Mouse (Mus musculus) ES-E14 (cell line): ENCODE results near the gene Gldc.

Experiments
- CHD2 ChIP-seq: IDR thresholded peaks from 2 replicates; pipeline ENCODE4 v1.6.1; 2014; ENCODE audit warnings: mild to moderate bottlenecking, low read depth, low read length, inconsistent platforms
- HCFC1 ChIP-seq: IDR thresholded peaks from 2 replicates; pipeline ENCODE4 v1.6.1; 2012; ENCODE audit warnings: low read length, inconsistent platforms, borderline replicate concordance; ENCODE audit not compliant: insufficient read depth
- MAFK ChIP-seq: IDR thresholded peaks from 2 replicates; pipeline ENCODE4 v1.6.1; 2014; ENCODE audit warnings: mild to moderate bottlenecking, low read depth, low read length, inconsistent platforms; ENCODE audit not compliant: insufficient read depth
- ZC3H11A ChIP-seq: IDR thresholded peaks from 2 replicates; pipeline ENCODE4 v1.6.1; 2012; ENCODE audit warnings: low read depth, mild to moderate bottlenecking, inconsistent platforms, low read length, borderline replicate concordance
- ZNF384 ChIP-seq: IDR thresholded peaks from 2 replicates; pipeline ENCODE4 v1.6.1; 2012; ENCODE audit warnings: low read depth, low read length, inconsistent platforms

DNA sequence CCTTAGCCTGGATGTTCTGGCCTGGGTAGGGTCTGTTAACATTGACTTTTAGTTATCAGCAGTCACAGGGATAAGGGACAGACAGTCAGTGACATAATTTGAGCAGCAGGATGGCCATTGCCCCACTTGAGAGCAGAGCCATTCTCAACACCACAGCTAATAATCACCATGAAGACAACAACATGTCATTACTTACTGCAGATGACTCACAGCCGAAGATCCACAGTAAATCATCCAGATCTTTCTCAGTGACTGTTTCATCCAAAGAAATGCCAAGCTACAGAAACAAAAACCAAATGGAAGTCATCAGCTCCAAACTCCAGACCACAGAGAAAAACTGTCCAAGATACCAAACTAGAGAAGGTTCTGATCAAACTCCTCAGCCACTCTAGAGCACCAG is 38.9 kb downstream of the Gldc start:
- TF ChIP-seq ZNF384 (no peak), CHD2 (no peak), MAFK (no peak), HCFC1 (no peak), ZC3H11A (no peak)
